Mouse (Mus musculus): ENCODE measurements around the gene Zfp866. TPM values are rescaled to one million over a fixed set of nuclear protein-coding genes. Genes with fewer than 3 reads are reported as not detected.

The Zfp866 gene
- polyA plus RNA-seq, 1 experiment from 2014 or later, result 40.3 TPM

DNA sequence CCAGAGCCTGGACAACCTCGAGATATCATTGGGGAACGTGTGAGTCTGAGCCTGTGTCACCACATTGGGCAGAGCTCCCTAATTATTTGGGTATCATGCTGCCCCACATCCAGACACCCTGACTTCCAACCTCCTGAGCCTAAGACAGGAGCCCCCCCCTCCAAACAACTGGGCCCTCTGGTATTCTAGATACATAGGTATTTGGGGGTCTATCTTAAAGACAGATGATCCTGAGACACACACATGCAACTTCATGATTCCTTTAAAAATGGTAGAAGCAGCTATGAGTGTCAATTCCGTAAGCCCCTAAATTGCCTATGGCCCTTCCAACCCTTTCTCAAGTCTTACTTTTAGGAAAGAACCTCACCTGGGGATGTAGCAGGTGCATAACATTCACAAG is 18.8 kb upstream of the Zfp866 start:
- 66% methylated on average over 3 of the region's 3 CpGs for WGBS
- Histone ChIP-seq H3K4me2 (replicated peaks) (peak overlapping the region; percentile 89), H3K27ac (no peak overlapping the region), H3K9ac (0 out of 2 replicates have a peak overlapping the region, but pooled peaks have one; percentile 91), H3K27me3 (ENCODE audit: control insufficient read depth, insufficient read depth, low read length) (no peaks in the 10 kb centered on the region), H3K36me3 (replicated peaks; ENCODE audit: control insufficient read depth, insufficient read depth) (peaks cover 61% of the 10 kb centered on the region), H3K4me1 (replicated peaks; ENCODE audit: control insufficient read depth, insufficient read depth, low read length) (peaks cover 10% of the 10 kb centered on the region; the same call in 1 of the 2 replicates), H3K4me3 (replicated peaks; ENCODE audit: low read length) (peak overlapping the region; percentile 67), H3K9me3 (ENCODE audit: control insufficient read depth, low read length) (no peaks in the 10 kb centered on the region)
- ATAC-seq (ENCODE audit: low FRiP score) (no peak), DNase-seq (ENCODE audit: low spot score) (no peak)

DNA sequence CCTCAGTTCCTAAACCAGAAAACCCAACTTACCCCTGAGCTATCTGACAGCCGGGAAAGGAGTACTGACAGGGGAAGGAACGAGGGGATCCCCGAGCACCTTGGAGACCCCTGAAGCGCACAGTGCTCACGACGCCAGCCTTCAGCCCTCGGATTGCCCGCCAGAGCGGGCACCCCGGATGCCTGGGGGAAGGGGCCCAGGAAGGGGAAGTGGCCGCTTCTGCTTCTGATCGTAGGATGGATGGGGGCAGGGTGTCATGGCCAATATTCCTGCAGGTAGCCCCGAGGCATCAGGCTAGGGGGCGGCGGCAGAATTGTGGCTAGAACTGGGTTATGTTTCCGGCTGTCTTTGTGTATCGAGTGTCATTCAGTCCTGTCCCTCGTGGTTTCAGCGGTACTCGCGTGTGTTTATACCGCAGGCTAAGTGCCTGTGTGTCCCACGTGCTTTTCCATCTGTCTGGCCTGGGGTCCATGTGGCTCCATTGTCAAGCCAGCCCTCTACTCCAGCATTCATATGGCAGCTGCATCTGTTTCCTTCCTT is 18.0 kb upstream of the Zfp866 start:
- H3K4me3 ChIP-seq (replicated peaks; ENCODE audit: low read length), result peak overlapping the region; percentile 67
- DNase-seq (ENCODE audit: low spot score) (peak; percentile 39), ATAC-seq (ENCODE audit: low FRiP score) (peak; percentile 63)
- peak overlapping the region; percentile 89 for H3K4me2 ChIP-seq (replicated peaks)
- H3K9ac ChIP-seq, result peak overlapping the region; percentile 91
- WGBS, result 2% methylated on average over 23 of the region's 23 CpGs
- H3K27me3 ChIP-seq (ENCODE audit: control insufficient read depth, insufficient read depth, low read length), result no peaks in the 10 kb centered on the region
- peak overlapping the region; percentile 73 for H3K27ac ChIP-seq
- peaks cover 60% of the 10 kb centered on the region for H3K36me3 ChIP-seq (replicated peaks; ENCODE audit: control insufficient read depth, insufficient read depth)
- H3K9me3 ChIP-seq (ENCODE audit: control insufficient read depth, low read length), result no peaks in the 10 kb centered on the region
- peaks cover 10% of the 10 kb centered on the region; the same call in 1 of the 2 replicates for H3K4me1 ChIP-seq (replicated peaks; ENCODE audit: control insufficient read depth, insufficient read depth, low read length)

DNA sequence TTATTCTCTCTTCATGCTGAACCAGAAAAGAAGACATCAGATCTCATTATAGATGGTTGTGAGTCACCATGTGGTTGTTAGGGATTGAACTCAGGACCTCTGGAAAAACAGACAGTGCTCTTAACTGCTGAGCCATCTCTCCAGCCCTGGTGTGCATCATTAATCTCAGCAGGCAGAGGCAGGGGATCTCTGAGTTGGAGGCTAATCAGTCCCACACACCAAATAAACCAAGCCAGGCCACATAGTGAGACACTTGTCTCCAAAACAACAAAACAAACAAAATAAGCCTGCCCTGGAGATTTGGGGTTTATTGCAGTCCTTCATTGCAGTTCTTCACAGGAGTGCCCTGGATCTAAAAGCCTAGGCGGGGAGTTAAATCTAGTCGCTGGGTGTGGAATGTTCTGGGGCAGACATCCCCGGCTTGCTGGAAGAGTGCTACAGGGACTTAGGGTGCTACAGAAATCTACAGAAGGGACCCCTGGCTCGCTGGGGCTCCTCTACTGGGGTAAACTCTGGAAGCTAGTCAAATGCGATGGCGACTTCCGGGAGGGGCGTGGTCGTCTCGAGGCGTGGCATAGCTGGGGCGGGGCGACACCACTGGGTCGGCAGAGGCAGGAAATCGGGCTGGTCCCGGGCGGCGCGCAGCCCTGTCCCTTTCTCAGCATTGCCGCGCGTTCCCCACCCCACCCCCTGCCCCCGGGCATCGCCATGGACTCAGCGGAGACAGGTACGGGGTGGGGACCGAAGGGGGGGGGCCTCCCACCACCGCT is 17.3 kb upstream of the Zfp866 start, which contains the start of gene Gmip:
Gmip (plus strand) TSS at position 586 of the 770 bp plus-strand sequence.
- ATAC-seq (ENCODE audit: low FRiP score), result peak; percentile 68
- peaks cover 60% of the 10 kb centered on the region for H3K36me3 ChIP-seq (replicated peaks; ENCODE audit: control insufficient read depth, insufficient read depth)
- 8% methylated on average over 25 of the region's 28 CpGs for WGBS
- peak within 1 kb of the TSS; percentile 73 for H3K27ac ChIP-seq
- H3K9me3 ChIP-seq (ENCODE audit: control insufficient read depth, low read length), result no peaks in the 10 kb centered on the region
- DNase-seq (ENCODE audit: low spot score), result peak; percentile 68
- H3K27me3 ChIP-seq (ENCODE audit: control insufficient read depth, insufficient read depth, low read length), result no peaks in the 10 kb centered on the region
- H3K4me2 ChIP-seq (replicated peaks), result peak within 1 kb of the TSS; percentile 89
- H3K4me3 ChIP-seq (replicated peaks; ENCODE audit: low read length), result peak within 1 kb of the TSS; percentile 67
- H3K4me1 ChIP-seq (replicated peaks; ENCODE audit: control insufficient read depth, insufficient read depth, low read length), result peaks cover 10% of the 10 kb centered on the region; the same call in 1 of the 2 replicates
- H3K9ac ChIP-seq, result peak within 1 kb of the TSS; percentile 91

DNA sequence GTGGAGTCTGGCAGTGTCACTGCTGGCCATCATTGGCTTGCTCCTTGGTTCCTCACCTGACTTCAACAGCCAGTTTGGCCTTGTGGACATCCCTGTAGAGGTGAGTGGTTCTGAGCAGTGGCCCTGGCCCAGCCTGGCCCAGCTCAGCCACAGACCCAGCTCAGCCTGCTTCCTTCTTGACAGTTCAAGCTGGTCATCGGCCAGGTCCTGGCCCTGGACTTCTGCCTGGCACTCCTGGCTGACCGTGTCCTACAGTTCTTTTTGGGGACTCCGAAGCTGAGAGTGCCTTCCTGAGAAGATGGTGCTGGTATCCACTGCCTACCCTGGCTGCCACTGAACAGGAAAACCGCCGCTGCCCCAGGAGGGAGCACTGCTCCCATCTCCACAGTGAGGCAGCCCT is 16.3 kb upstream of the Zfp866 start:
- Histone ChIP-seq H3K9me3 (ENCODE audit: control insufficient read depth, low read length) (no peaks in the 10 kb centered on the region), H3K4me1 (replicated peaks; ENCODE audit: control insufficient read depth, insufficient read depth, low read length) (peaks cover 10% of the 10 kb centered on the region; the same call in 1 of the 2 replicates), H3K27me3 (ENCODE audit: control insufficient read depth, insufficient read depth, low read length) (no peaks in the 10 kb centered on the region), H3K4me2 (replicated peaks) (no peak overlapping the region), H3K9ac (no peak overlapping the region), H3K27ac (no peak overlapping the region), H3K36me3 (replicated peaks; ENCODE audit: control insufficient read depth, insufficient read depth) (peaks cover 69% of the 10 kb centered on the region), H3K4me3 (replicated peaks; ENCODE audit: low read length) (no peak overlapping the region)
- no peak for DNase-seq (ENCODE audit: low spot score)
- 83% methylated on average over 5 of the region's 5 CpGs for WGBS
- no peak for ATAC-seq (ENCODE audit: low FRiP score)

DNA sequence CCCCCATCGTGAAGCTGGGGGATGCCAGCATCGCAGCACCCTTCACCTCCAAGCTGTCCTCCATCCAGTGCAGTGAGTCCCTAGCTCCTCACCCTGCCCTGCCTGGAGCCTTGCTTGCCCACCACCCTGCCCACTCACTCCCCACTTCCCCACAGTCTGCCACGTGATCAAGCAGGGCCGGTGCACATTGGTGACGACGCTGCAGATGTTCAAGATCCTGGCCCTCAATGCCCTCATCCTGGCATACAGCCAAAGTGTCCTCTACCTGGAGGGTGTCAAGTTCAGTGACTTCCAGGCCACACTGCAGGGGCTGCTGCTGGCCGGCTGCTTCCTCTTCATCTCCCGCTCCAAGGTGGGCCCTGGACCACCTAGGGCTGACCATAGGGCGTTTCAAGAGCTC is 14.5 kb upstream of the Zfp866 start:
- no peak overlapping the region for H3K4me3 ChIP-seq (replicated peaks; ENCODE audit: low read length)
- WGBS, result 94% methylated on average over 9 of the region's 9 CpGs
- no peak for ATAC-seq (ENCODE audit: low FRiP score)

DNA sequence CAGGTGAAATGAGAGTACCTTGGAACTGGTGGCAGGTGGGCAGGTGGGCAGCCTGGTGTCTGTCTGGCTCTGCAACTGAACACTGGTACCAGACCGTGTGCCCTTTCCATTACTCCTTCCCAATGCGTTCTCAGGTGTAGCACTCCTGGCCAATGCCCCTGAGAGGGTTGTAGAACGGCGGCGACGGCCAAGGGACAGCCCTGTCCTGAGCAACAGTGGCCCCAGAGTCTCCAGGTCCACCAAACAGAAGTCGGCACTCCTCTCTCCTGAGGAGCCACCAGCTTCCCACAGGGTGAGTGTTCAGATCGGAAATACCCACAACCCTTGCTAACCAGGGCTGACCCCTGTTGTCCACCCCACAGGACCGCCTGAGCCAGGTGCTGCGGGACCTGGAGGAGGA is 14.1 kb upstream of the Zfp866 start:
- no peaks in the 10 kb centered on the region for H3K9me3 ChIP-seq (ENCODE audit: control insufficient read depth, low read length)
- 93% methylated on average over 10 of the region's 10 CpGs for WGBS
- no peak overlapping the region for H3K27ac ChIP-seq
- H3K36me3 ChIP-seq (replicated peaks; ENCODE audit: control insufficient read depth, insufficient read depth), result peaks cover 79% of the 10 kb centered on the region
- no peak overlapping the region for H3K4me2 ChIP-seq (replicated peaks)
- no peak for DNase-seq (ENCODE audit: low spot score)
- no peak for ATAC-seq (ENCODE audit: low FRiP score)
- peaks cover 10% of the 10 kb centered on the region; the same call in 1 of the 2 replicates for H3K4me1 ChIP-seq (replicated peaks; ENCODE audit: control insufficient read depth, insufficient read depth, low read length)
- no peak overlapping the region for H3K4me3 ChIP-seq (replicated peaks; ENCODE audit: low read length)
- H3K9ac ChIP-seq, result no peak overlapping the region
- no peaks in the 10 kb centered on the region for H3K27me3 ChIP-seq (ENCODE audit: control insufficient read depth, insufficient read depth, low read length)

More for the DNA sequence above, 14.5 kb upstream of the Zfp866 start:
- H3K27ac ChIP-seq, result no peak overlapping the region
- no peak for DNase-seq (ENCODE audit: low spot score)
- H3K9me3 ChIP-seq (ENCODE audit: control insufficient read depth, low read length), result no peaks in the 10 kb centered on the region
- no peak overlapping the region for H3K4me2 ChIP-seq (replicated peaks)
- H3K4me1 ChIP-seq (replicated peaks; ENCODE audit: control insufficient read depth, insufficient read depth, low read length), result peaks cover 10% of the 10 kb centered on the region; the same call in 1 of the 2 replicates
- H3K27me3 ChIP-seq (ENCODE audit: control insufficient read depth, insufficient read depth, low read length), result no peaks in the 10 kb centered on the region
- H3K36me3 ChIP-seq (replicated peaks; ENCODE audit: control insufficient read depth, insufficient read depth), result peaks cover 75% of the 10 kb centered on the region
- no peak overlapping the region for H3K9ac ChIP-seq

DNA sequence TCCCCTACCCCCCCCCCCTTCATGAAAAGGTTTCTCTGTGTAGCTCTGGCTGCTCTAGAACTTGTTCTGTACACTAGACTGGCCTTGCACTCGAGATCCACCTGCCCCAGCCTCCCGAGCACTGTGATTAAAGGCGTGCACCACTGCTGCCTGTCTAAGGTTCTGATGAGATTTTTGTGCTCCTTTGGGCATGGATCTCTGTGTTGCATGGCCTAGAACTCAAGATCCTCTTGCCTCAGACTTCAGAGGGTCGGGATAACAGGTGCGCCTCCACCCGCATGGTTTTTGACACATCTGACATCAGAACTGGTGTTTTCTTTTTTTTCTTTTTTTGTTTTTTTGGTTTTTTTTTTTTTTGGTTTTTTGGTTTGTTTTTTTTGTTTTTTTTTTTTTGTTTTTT is 13.6 kb upstream of the Zfp866 start:
- Histone ChIP-seq H3K9me3 (ENCODE audit: control insufficient read depth, low read length) (no peaks in the 10 kb centered on the region), H3K27ac (no peak overlapping the region), H3K27me3 (ENCODE audit: control insufficient read depth, insufficient read depth, low read length) (no peaks in the 10 kb centered on the region), H3K36me3 (replicated peaks; ENCODE audit: control insufficient read depth, insufficient read depth) (peaks cover 84% of the 10 kb centered on the region), H3K4me3 (replicated peaks; ENCODE audit: low read length) (no peak overlapping the region), H3K4me2 (replicated peaks) (no peak overlapping the region), H3K4me1 (replicated peaks; ENCODE audit: control insufficient read depth, insufficient read depth, low read length) (peaks cover 5% of the 10 kb centered on the region; the same call in 1 of the 2 replicates), H3K9ac (no peak overlapping the region)
- ATAC-seq (ENCODE audit: low FRiP score) (no peak), DNase-seq (ENCODE audit: low spot score) (no peak)
- whole genome bisulfite sequencing, result 92% methylated on average over 6 of the region's 6 CpGs

DNA sequence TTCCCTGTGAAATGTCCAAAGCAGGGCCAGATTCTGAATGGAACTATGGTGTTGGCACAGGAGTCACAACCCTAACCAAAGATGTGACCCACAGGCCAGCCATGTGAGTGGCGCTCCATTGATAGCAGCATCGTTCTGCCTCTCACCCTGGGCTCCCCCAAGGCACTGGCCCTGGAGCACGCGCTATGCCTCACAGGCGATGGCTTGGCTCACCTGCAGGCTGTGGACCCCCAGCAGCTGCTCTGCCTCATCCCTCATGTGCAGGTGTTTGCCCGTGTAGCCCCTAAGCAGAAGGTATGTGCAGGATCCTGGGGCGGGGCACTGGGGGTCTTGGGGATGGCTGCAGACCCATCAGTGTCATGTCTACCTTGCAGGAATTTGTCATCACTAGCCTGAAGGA is 12.4 kb upstream of the Zfp866 start:
- Histone ChIP-seq H3K4me2 (replicated peaks) (no peak overlapping the region), H3K9ac (no peak overlapping the region), H3K27ac (no peak overlapping the region), H3K36me3 (replicated peaks; ENCODE audit: control insufficient read depth, insufficient read depth) (peaks cover 96% of the 10 kb centered on the region), H3K27me3 (ENCODE audit: control insufficient read depth, insufficient read depth, low read length) (no peaks in the 10 kb centered on the region), H3K4me1 (replicated peaks; ENCODE audit: control insufficient read depth, insufficient read depth, low read length) (peaks cover 2% of the 10 kb centered on the region; the same call in 1 of the 2 replicates), H3K9me3 (ENCODE audit: control insufficient read depth, low read length) (no peaks in the 10 kb centered on the region), H3K4me3 (replicated peaks; ENCODE audit: low read length) (no peak overlapping the region)
- 91% methylated on average over 7 of the region's 7 CpGs for WGBS
- ATAC-seq (ENCODE audit: low FRiP score) (no peak), DNase-seq (ENCODE audit: low spot score) (no peak)

DNA sequence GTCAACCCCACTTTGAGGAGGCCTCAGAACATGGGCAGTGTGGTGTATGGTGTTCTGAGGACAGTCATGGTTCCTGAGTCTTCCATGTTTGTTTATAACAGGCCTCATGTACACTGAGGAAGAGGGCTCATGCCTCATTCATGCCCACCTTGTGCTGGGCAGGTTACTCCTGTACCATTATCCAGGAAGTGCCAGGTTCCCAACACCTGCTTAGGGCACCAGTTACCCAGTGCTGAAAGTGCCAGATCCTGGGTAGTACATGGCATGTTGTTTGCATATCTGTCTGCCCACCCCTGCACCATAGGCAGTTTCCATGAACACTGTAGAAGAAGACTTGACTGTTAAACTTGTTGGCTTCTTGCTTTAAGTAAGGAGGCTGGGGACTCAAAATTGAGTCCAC is 11.2 kb upstream of the Zfp866 start:
- H3K27me3 ChIP-seq (ENCODE audit: control insufficient read depth, insufficient read depth, low read length), result no peaks in the 10 kb centered on the region
- H3K36me3 ChIP-seq (replicated peaks; ENCODE audit: control insufficient read depth, insufficient read depth), result peaks cover 97% of the 10 kb centered on the region
- H3K4me1 ChIP-seq (replicated peaks; ENCODE audit: control insufficient read depth, insufficient read depth, low read length), result no peaks in the 10 kb centered on the region
- no peak overlapping the region for H3K27ac ChIP-seq
- no peak overlapping the region for H3K4me3 ChIP-seq (replicated peaks; ENCODE audit: low read length)
- H3K9me3 ChIP-seq (ENCODE audit: control insufficient read depth, low read length), result no peaks in the 10 kb centered on the region
- ATAC-seq (ENCODE audit: low FRiP score), result no peak
- no peak overlapping the region for H3K4me2 ChIP-seq (replicated peaks)
- no peak for DNase-seq (ENCODE audit: low spot score)
- no peak overlapping the region for H3K9ac ChIP-seq
